Mouse (Mus musculus) stomach, postnatal 0 days (tissue): ENCODE measurements around the gene Parp11.

Experiments used
- CTCF ChIP-seq: IDR thresholded peaks from 2 replicates; pipeline ENCODE4 v1.5.1; 2016; ENCODE audit warnings: antibody characterized with exemption, low read depth, mild to moderate bottlenecking, moderate library complexity
- EP300 ChIP-seq: optimal IDR thresholded peaks from 2 replicates; pipeline ENCODE3; 2016; ENCODE audit warnings: antibody characterized with exemption

- peak; percentile 49 for TF ChIP-seq CTCF
- TF ChIP-seq EP300: no peak
These were observed 8.8 kb downstream of the Parp11 start for GRCm38 (mm10) chr6:127455440-127455839.
